14 mouse cellular contexts compared by ENCODE assay signal in genomic region chr2:139179641-139180040, GRCm38 (mm10).
DNase-seq lines count a peak whose midpoint lies in the region.
"Had no signal": no experiment of that assay in that cellular context is flagged by ENCODE, and none has a peak within 500 bp of the region (broad histone marks: within the 10 kb centered on the region; RNA-seq: fewer than 3 reads in every experiment).

No protein-coding gene starts in this region.

- peak; percentile 4 for DNase-seq in embryo, embryonic 10.5 days (ENCODE audit: low spot score)
- no peak for DNase-seq in embryo, embryonic 10 days (ENCODE audit: low spot score)
- DNase-seq in right cerebral cortex, postnatal 10 days (ENCODE audit: low spot score in 2 of 2), result peak; percentile 28 to 42
- no peak for DNase-seq in right cerebral cortex, postnatal 36 days (ENCODE audit: low spot score in 2 of 2)
- DNase-seq in cerebellum, adult 9-11 months, result peak; percentile 21
- peak; percentile 3 for DNase-seq in mesoderm, embryonic 11.5 days (ENCODE audit: low read depth, low spot score)
- no peak for DNase-seq in c-Kit-positive CD71-positive TER-119-positive erythroid progenitor cells, embryonic 14.5 days (ENCODE audit: low spot score)
- DNase-seq: adrenal gland, postnatal 25 days; gastrocnemius, adult 2 months; kidney, postnatal 25 days; lung, adult 18-20 months; lung, postnatal 10 days; right cerebral cortex, postnatal 25 days; thymus, postnatal 25 days had no signal

Comparison
In these comparisons a context has a peak if more than half of its experiments do, and no peak if none do; other contexts are left out.
1. DNase-seq: peak in embryo, embryonic 10.5 days (single experiment), right cerebral cortex, postnatal 10 days (2 of 2), cerebellum, adult 9-11 months (single experiment) and mesoderm, embryonic 11.5 days (single experiment); none in embryo, embryonic 10 days (single experiment), right cerebral cortex, postnatal 36 days (0 of 2) and c-Kit-positive CD71-positive TER-119-positive erythroid progenitor cells, embryonic 14.5 days (single experiment).